Mouse (Mus musculus) kidney, embryonic 14.5 days (tissue): ENCODE results near the gene Ang. TPM values are rescaled to one million over a fixed set of nuclear protein-coding genes. Genes with fewer than 3 reads are reported as not detected.

Source experiments
- ATAC-seq: fragments of 200-750 bp; cut with Nextera tagmentation; 2 replicates; pipeline ENCODE4 v1.8.0; 2017; ENCODE audit warnings: moderate number of reproducible peaks, mild to moderate bottlenecking, moderate TSS enrichment, moderate library complexity; ENCODE audit not compliant: low FRiP score, low TSS enrichment
- H3K27ac ChIP-seq: fragments of 300-500 bp; sonication (generic); 2 replicates; pipeline ENCODE4 v1.5.1; 2014; ENCODE audit warnings: low read depth, mild to moderate bottlenecking, low read length, moderate library complexity, mixed read lengths
- H3K27me3 ChIP-seq: fragments of 300-500 bp; sonication (generic); 2 replicates; pipeline ENCODE4 v1.6.1; 2014; ENCODE audit warnings: mild to moderate bottlenecking, low read length; ENCODE audit not compliant: control insufficient read depth, insufficient read depth
- H3K36me3 ChIP-seq: fragments of 300-500 bp; sonication (generic); 2 replicates; pipeline ENCODE4 v1.6.1; 2014; ENCODE audit warnings: low read length, mixed read lengths; ENCODE audit not compliant: control insufficient read depth, insufficient read depth
- H3K4me1 ChIP-seq: fragments of 300-500 bp; sonication (generic); 2 replicates; pipeline ENCODE4 v1.6.1; 2014; ENCODE audit warnings: low read length, mixed read lengths; ENCODE audit not compliant: control insufficient read depth, insufficient read depth
- H3K4me2 ChIP-seq: fragments of 300-500 bp; sonication (generic); replicated peaks from 2 replicates; pipeline ENCODE4 v1.6.1; 2014; ENCODE audit warnings: low read depth, mild to moderate bottlenecking, low read length
- H3K4me3 ChIP-seq: fragments of 300-500 bp; sonication (generic); 2 replicates; pipeline ENCODE4 v1.5.1; 2014; ENCODE audit warnings: mild to moderate bottlenecking, low read length
- H3K9ac ChIP-seq: fragments of 300-500 bp; sonication (generic); 2 replicates; pipeline ENCODE4 v1.6.1; 2014; ENCODE audit warnings: low read depth, mild to moderate bottlenecking, low read length, moderate library complexity
- H3K9me3 ChIP-seq: fragments of 300-500 bp; sonication (generic); 2 replicates; pipeline ENCODE4 v1.6.1; 2016; ENCODE audit warnings: low read length; ENCODE audit not compliant: control insufficient read depth
- WGBS: fragments of 180-500 bp; shearing (Covaris S2); extraction: QIAGEN DNeasy Blood & Tissue Kit; methylation state at CpG from one replicate; pipeline ENCODE4 v1.1.7; 2014; 5-methylcytosine and 5-hydroxymethylcytosine counted together
- polyA plus RNA-seq: library from polyadenylated mRNA; unstranded; fragments of >200 nt; fragmentation: Nextera tagmentation; extraction: Ambion mirVana; gene quantifications from 2 replicates; pipeline ENCODE4 v1.2.1, GENCODE M21; 2014

Ang gene
- polyA plus RNA-seq, 1 experiment from 2014 or later = 6.3 TPM

DNA sequence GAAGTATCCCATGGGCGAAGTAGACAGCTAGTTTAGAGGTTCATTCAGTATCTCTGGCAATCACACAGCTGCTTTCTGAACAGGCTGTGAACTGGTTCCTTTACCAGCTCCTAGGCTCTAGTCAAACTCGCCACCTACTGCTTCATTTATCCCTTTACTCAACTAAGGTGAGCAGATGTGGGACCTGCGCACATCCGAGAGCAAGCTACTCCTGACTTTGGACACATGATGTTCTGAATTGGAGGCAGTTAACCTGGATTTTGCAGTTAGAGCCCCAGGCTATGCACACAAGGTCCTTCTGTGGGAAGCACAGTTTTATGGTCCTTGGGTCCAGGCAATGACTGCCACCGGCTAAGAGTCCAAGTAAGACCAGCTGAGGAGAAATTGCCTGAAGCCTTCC lies 30.2 kb upstream of the Ang start:
- Histone ChIP-seq H3K27me3 (no peaks in the 10 kb centered on the region), H3K4me2 (no peak overlapping the region), H3K36me3 (no peaks in the 10 kb centered on the region), H3K9ac (no peak overlapping the region), H3K9me3 (no peaks in the 10 kb centered on the region), H3K27ac (no peak overlapping the region), H3K4me3 (no peak overlapping the region), H3K4me1 (peaks cover 3% of the 10 kb centered on the region; the same call in 1 of the 2 replicates)
- ATAC-seq = no peak
- WGBS = 91% methylated on average over 5 of the region's 5 CpGs

- Histone ChIP-seq H3K9ac (no peak overlapping the region), H3K27me3 (no peaks in the 10 kb centered on the region), H3K36me3 (no peaks in the 10 kb centered on the region), H3K4me3 (no peak overlapping the region), H3K4me2 (no peak overlapping the region), H3K9me3 (no peaks in the 10 kb centered on the region), H3K27ac (no peak overlapping the region), H3K4me1 (no peaks in the 10 kb centered on the region)
- 49% methylated on average over 5 of the region's 5 CpGs for WGBS
- ATAC-seq = no peak
Observed at GRCm38 (mm10) chr14:51068956-51069355, 22.0 kb upstream of the Ang start.

DNA sequence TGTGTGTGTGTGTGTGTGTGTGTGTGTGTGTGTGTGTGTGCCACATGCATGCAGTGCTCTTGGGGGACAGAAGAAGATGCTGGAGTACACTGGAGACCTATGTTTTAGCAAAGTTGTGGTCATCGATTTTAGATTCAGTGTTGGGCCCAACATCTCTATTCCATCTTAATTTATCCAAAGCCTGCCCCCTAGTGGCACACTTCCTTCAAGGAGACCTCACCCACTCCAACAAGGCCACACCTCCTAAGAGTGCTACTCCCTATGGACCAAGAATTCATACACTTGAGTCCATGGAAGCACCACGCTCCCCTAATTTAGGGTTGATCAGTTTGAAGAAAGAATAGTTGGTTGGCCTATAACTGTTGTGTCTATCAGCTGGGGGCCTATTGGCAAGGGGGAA lies 21.3 kb upstream of the Ang start:
- Histone ChIP-seq H3K27ac (no peak overlapping the region), H3K9ac (no peak overlapping the region), H3K36me3 (no peaks in the 10 kb centered on the region), H3K4me2 (no peak overlapping the region), H3K4me3 (no peak overlapping the region), H3K4me1 (no peaks in the 10 kb centered on the region), H3K27me3 (no peaks in the 10 kb centered on the region), H3K9me3 (no peaks in the 10 kb centered on the region)
- 94% methylated on average over 2 of the region's 2 CpGs for WGBS
- no peak for ATAC-seq

GRCm38 (mm10) chr14:51074335-51074734 lies 16.6 kb upstream of the Ang start, which contains the start of gene Olfr750:
Gene Olfr750 (minus strand): TSS chr14:51074435.
- H3K4me1 ChIP-seq = no peaks in the 10 kb centered on the region
- H3K4me2 ChIP-seq = no peak within 1 kb of the TSS

DNA sequence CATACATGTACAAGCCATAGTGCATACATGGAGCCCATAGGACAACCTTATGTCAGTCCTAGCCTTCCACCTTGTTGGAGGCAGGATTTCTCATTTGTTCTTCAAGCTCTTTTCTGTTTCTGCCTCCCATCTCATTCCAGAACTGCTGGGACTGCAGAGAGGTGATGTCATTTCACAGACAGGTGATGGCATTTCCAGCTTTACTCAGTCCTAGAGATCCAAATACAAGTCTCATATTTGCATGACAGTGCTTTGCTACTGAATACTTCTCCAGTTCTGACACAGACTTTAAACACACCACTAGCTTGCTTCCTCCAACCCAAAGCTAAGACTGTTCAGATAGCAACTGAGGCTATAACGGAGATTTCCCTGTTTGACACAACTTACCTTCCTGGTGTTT lies 11.8 kb upstream of the Ang start:
- Histone ChIP-seq H3K36me3 (no peaks in the 10 kb centered on the region), H3K27ac (no peak overlapping the region), H3K4me2 (no peak overlapping the region), H3K9me3 (no peaks in the 10 kb centered on the region), H3K27me3 (peaks cover 6% of the 10 kb centered on the region; the same call in 1 of the 2 replicates), H3K4me1 (no peaks in the 10 kb centered on the region), H3K9ac (no peak overlapping the region), H3K4me3 (no peak overlapping the region)
- no peak for ATAC-seq
- WGBS = 85% methylated on average over 1 of the region's 1 CpGs

More at GRCm38 (mm10) chr14:51074335-51074734, 16.6 kb upstream of the Ang start, which contains the start of gene Olfr750:
- H3K27me3 ChIP-seq = no peaks in the 10 kb centered on the region
- no peaks in the 10 kb centered on the region for H3K9me3 ChIP-seq
- H3K36me3 ChIP-seq = no peaks in the 10 kb centered on the region
- WGBS = 88% methylated on average over 3 of the region's 3 CpGs
- H3K4me3 ChIP-seq = no peak within 1 kb of the TSS
- no peak within 1 kb of the TSS for H3K9ac ChIP-seq
- H3K27ac ChIP-seq = no peak within 1 kb of the TSS
- ATAC-seq = no peak

DNA sequence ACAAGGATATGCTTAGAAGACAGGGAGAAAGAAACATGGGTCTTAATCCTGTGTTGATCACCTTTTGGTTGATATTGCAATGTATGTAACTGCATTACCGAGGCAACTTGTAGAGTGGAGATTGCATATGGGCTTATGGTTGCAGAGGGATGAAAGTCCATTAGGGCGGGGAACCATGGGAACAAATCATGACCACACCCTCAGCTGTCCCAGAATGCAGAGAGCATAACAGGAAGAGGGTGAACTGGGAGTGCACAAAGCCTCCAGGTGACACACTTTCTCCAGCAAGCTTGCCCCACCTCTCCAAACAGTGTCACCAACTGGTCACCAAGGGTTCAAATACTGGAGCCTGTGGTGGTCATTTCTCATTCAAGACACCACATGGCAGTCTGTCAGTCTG lies 9.9 kb upstream of the Ang start:
- Histone ChIP-seq H3K4me2 (no peak overlapping the region), H3K9me3 (no peaks in the 10 kb centered on the region), H3K36me3 (no peaks in the 10 kb centered on the region), H3K27ac (no peak overlapping the region), H3K4me3 (no peak overlapping the region), H3K4me1 (no peaks in the 10 kb centered on the region), H3K27me3 (peaks cover 6% of the 10 kb centered on the region; the same call in 1 of the 2 replicates), H3K9ac (no peak overlapping the region)
- no peak for ATAC-seq
- WGBS = 83% methylated on average over 2 of the region's 2 CpGs

GRCm38 (mm10) chr14:51082599-51083581 lies 8.1 kb upstream of the Ang start:
- ATAC-seq = peak; percentile 67
- WGBS = 3% methylated on average over 40 of the region's 40 CpGs
- peaks cover 6% of the 10 kb centered on the region; the same call in 1 of the 2 replicates for H3K27me3 ChIP-seq
- no peaks in the 10 kb centered on the region for H3K36me3 ChIP-seq
- H3K9me3 ChIP-seq = no peaks in the 10 kb centered on the region
- peak overlapping the region; percentile 50 for H3K4me3 ChIP-seq
- H3K4me2 ChIP-seq = peak overlapping the region; percentile 65
- H3K27ac ChIP-seq = no peak overlapping the region
- H3K4me1 ChIP-seq = 0 out of 2 replicates have a peak, but pooled peaks cover 3% of the 10 kb centered on the region
- peak overlapping the region; percentile 40 for H3K9ac ChIP-seq

DNA sequence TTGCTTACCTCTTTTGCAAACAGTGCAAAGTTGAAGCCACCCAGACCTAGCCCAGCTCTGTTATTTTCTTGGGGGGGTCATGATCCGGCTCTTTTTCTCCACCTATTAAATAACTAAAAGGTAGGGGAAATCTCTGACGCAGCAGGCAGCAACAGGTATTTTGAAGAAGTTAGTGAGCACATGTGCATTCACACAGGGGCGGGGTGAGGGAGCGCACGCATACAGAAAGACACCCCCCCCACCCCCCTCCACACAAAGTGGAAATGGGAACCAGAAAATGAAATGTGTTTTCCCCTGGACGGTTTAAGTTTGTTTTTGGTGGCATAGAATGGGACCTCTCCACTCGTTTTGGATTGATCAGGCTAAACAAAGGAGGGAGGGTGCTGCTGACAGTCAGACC lies 7.1 kb upstream of the Ang start:
- Histone ChIP-seq H3K27ac (no peak overlapping the region), H3K27me3 (peaks cover 6% of the 10 kb centered on the region; the same call in 1 of the 2 replicates), H3K4me1 (0 out of 2 replicates have a peak, but pooled peaks cover 3% of the 10 kb centered on the region), H3K9ac (0 out of 2 replicates have a peak overlapping the region, but pooled peaks have one; percentile 1), H3K36me3 (no peaks in the 10 kb centered on the region), H3K4me3 (peak overlapping the region; percentile 50), H3K9me3 (no peaks in the 10 kb centered on the region), H3K4me2 (peak overlapping the region; percentile 65)
- WGBS = 9% methylated on average over 7 of the region's 7 CpGs
- no peak for ATAC-seq

- Histone ChIP-seq H3K36me3 (no peaks in the 10 kb centered on the region), H3K9ac (no peak overlapping the region), H3K4me1 (0 out of 2 replicates have a peak, but pooled peaks cover 3% of the 10 kb centered on the region), H3K27me3 (peaks cover 4% of the 10 kb centered on the region; the same call in 1 of the 2 replicates), H3K9me3 (no peaks in the 10 kb centered on the region), H3K4me2 (no peak overlapping the region), H3K4me3 (no peak overlapping the region), H3K27ac (no peak overlapping the region)
- no peak for ATAC-seq
- WGBS = 71% methylated on average over 2 of the region's 2 CpGs
Observed at GRCm38 (mm10) chr14:51085086-51085485, 5.9 kb upstream of the Ang start.
